Mouse (Mus musculus) intestine, embryonic 15.5 days (tissue): ENCODE measurements at regions not wholly inside any gene's neighbourhood (a gene's known extent, or its start where the extent isn't known, plus 50 kb on each side); places are given as distances from the start of the nearest gene placed in this dataset.
A peak's percentile ranks its signal among the peaks of the same experiment; 100 is the strongest.

ENCODE experiments used
- ATAC-seq: fragments of 200-750 bp; cut with Nextera tagmentation; 2 replicates; pipeline ENCODE4 v1.8.0; 2017; ENCODE audit warnings: moderate TSS enrichment, moderate library complexity
- H3K27ac ChIP-seq: fragments of 300-500 bp; sonication (generic); 2 replicates; pipeline ENCODE4 v1.5.1; 2015; ENCODE audit warnings: mild to moderate bottlenecking, inconsistent platforms
- H3K27me3 ChIP-seq: fragments of 300-500 bp; sonication (generic); replicated peaks from 2 replicates; pipeline ENCODE4 v1.6.1; 2015; ENCODE audit warnings: inconsistent platforms
- H3K36me3 ChIP-seq: fragments of 300-500 bp; sonication (generic); 2 replicates; pipeline ENCODE4 v1.6.1; 2015; ENCODE audit warnings: inconsistent platforms
- H3K4me1 ChIP-seq: fragments of 300-500 bp; sonication (generic); replicated peaks from 2 replicates; pipeline ENCODE4 v1.6.1; 2015; ENCODE audit warnings: inconsistent platforms
- H3K4me2 ChIP-seq: fragments of 300-500 bp; sonication (generic); replicated peaks from 2 replicates; pipeline ENCODE4 v1.6.1; 2015; ENCODE audit warnings: mild to moderate bottlenecking, inconsistent platforms
- H3K4me3 ChIP-seq: fragments of 300-500 bp; sonication (generic); replicated peaks from 2 replicates; pipeline ENCODE4 v1.5.1; 2015; ENCODE audit warnings: inconsistent platforms
- H3K9ac ChIP-seq: fragments of 300-500 bp; sonication (generic); 2 replicates; pipeline ENCODE4 v1.6.1; 2015; ENCODE audit warnings: inconsistent platforms
- H3K9me3 ChIP-seq: fragments of 300-500 bp; sonication (generic); 2 replicates; pipeline ENCODE4 v1.6.1; 2016; ENCODE audit warnings: inconsistent platforms
- WGBS: fragments of 180-500 bp; shearing (Covaris S2); methylation state at CpG from one replicate; pipeline ENCODE4 v1.1.7; 2015; 5-methylcytosine and 5-hydroxymethylcytosine counted together

DNA sequence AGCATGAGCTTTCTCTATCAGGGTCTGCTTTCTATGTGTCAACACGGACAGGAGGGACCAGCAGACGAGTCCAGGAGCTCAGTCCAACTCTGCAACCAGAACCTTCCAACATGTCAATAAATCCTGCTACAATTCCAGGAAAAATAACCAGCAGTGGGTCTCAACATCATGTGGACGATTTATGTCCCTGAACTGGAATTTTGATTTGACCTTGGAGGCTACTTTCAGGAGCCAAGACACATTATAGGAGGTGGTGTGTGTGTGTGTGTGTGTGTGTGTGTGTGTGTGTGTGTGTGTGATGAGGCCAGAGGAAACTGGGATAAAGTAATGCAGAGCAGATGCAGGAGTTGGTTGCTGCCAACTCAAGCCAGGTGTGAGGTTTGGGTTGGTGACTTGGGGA is 107.8 kb downstream of the Edn3 start:
- Histone ChIP-seq H3K4me2 (no peak overlapping the region), H3K27me3 (no peaks in the 10 kb centered on the region), H3K36me3 (no peaks in the 10 kb centered on the region), H3K4me1 (peaks cover 19% of the 10 kb centered on the region), H3K4me3 (no peak overlapping the region), H3K9ac (no peak overlapping the region), H3K27ac (no peak overlapping the region), H3K9me3 (no peaks in the 10 kb centered on the region)
- no peak for ATAC-seq
- WGBS, result 46% methylated on average over 3 of the region's 3 CpGs

DNA sequence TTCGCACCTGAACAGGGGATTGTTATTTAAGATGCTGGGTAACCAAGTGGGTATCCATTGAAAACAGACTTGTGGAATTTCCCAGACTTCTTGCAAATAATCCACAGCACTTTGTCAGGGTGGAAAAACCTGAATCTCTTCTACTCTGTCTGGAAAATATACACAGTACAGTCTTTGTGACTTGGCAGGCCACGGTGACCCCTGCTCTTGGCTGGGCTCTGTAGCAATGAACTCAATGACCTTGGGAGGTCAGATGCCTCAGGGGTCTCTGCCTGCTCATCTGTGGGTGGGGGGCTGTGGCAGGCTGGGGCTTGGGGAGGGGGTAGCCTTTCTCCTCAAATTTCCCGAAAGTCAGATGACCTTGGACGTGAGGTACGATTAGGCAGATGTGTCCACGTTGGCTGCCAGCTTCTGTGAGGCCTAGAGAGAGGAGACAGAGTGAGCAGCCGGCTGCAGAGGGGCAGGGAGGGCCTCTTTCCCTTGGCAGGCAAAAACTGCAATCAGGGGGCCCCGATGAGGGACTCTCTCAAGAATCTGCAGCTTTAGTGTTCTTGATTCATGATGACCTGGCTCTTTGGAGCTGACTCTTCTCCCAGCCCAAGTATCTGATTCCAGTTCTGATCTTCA is 108.4 kb downstream of the Edn3 start:
- Histone ChIP-seq H3K9me3 (no peaks in the 10 kb centered on the region), H3K36me3 (no peaks in the 10 kb centered on the region), H3K4me1 (peaks cover 19% of the 10 kb centered on the region), H3K27ac (0 out of 2 replicates have a peak overlapping the region, but pooled peaks have one; percentile 60), H3K4me2 (no peak overlapping the region), H3K9ac (no peak overlapping the region), H3K27me3 (no peaks in the 10 kb centered on the region), H3K4me3 (no peak overlapping the region)
- 34% methylated on average over 8 of the region's 8 CpGs for WGBS
- ATAC-seq, result peak; percentile 48; the same call in 1 of the 2 replicates

DNA sequence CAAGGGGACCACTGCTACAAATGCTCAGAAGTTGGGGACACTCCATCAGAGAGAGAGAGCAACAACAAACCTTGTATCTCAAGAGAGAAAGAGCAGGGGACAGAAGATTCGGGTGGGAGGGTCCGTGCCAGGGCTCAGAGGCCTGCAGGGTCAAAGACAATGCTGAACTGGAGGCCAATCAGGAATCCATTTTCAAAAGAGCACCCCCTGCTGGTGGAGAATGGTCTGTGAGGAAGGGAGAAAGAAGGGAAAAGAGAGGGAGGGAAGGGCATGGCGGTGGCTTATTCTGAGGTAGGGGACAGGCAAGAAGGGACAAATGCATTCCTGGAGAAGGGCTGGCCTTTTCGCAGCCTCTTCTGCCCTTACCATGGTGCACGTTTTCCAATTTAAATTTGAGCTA is 109.9 kb downstream of the Edn3 start:
- no peak overlapping the region for H3K4me3 ChIP-seq
- no peaks in the 10 kb centered on the region for H3K9me3 ChIP-seq
- WGBS, result 92% methylated on average over 5 of the region's 5 CpGs
- H3K9ac ChIP-seq, result no peak overlapping the region
- no peak overlapping the region for H3K27ac ChIP-seq
- H3K4me1 ChIP-seq, result peaks cover 15% of the 10 kb centered on the region
- no peaks in the 10 kb centered on the region for H3K36me3 ChIP-seq
- no peak for ATAC-seq
- no peaks in the 10 kb centered on the region for H3K27me3 ChIP-seq
- no peak overlapping the region for H3K4me2 ChIP-seq

DNA sequence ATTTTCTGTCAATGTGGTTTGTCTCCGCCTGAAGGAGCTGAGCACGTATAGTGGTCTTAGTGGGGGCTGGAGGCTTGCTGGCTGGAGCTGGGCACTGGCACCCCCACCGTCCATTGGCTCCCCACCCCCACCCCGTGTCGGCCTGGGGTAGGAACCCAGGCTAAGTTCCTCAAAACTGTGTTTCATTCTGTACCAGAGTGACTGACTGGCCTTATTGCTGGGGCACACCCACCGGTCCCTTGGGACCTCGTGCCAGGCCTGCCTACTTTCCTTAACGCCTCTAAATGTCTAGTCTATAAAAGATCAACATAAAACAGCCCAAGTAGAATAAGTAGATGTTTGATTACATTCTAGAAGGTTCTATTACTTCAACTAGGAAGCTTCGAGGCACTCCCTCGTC is 110.8 kb downstream of the Edn3 start:
- peak overlapping the region; percentile 56; the same call in 1 of the 2 replicates for H3K27ac ChIP-seq
- H3K4me1 ChIP-seq, result peaks cover 15% of the 10 kb centered on the region
- WGBS, result 51% methylated on average over 10 of the region's 10 CpGs
- no peak overlapping the region for H3K9ac ChIP-seq
- no peaks in the 10 kb centered on the region for H3K27me3 ChIP-seq
- no peak overlapping the region for H3K4me2 ChIP-seq
- H3K4me3 ChIP-seq, result no peak overlapping the region
- no peaks in the 10 kb centered on the region for H3K9me3 ChIP-seq
- ATAC-seq, result no peak
- H3K36me3 ChIP-seq, result no peaks in the 10 kb centered on the region

DNA sequence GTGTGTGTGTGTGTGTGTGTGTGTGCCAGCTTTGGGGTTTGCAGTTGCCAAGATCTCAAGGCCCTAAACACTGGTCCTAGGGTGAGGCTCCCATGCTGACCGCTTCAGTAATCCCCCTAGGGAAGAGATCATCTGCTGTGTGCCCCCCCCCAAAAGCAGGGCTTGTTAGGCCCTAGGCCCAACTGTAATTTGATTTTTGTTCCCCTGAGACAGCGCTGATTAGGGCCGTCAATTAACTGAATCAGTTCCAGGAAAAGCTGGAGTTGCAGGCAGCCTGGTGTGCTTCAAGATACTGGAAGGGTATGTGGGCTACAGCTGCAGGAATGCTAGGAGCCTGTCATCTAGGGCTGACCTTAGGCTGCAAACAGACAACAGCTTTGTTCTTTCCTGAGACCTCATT is 111.4 kb downstream of the Edn3 start:
- Histone ChIP-seq H3K4me1 (peaks cover 15% of the 10 kb centered on the region), H3K36me3 (no peaks in the 10 kb centered on the region), H3K9me3 (no peaks in the 10 kb centered on the region), H3K27ac (peak overlapping the region; percentile 58; the same call in 1 of the 2 replicates), H3K4me3 (no peak overlapping the region), H3K27me3 (no peaks in the 10 kb centered on the region), H3K9ac (no peak overlapping the region), H3K4me2 (no peak overlapping the region)
- 45% methylated on average over 3 of the region's 3 CpGs for WGBS
- peak; percentile 59 for ATAC-seq

DNA sequence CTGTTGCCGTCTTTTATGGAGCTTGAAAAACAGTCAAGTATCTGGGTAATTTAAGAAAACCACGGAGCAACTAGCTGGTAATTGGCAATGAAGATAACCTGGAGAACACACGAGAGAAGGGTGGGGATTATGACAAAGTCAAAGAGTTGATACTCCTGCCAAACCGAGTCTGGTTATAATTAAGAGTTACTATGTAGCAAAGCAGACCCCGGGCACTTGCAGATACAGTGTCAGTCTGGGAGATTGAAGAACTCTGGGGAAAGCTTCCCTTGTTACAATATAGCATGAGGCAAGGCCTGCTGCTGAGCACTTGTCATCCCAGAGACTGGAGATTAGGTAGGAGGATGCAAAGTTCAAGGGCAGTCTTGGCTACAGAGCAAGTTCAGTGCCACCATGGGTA is 116.5 kb downstream of the Edn3 start:
- 53% methylated on average over 5 of the region's 5 CpGs for WGBS
- no peak overlapping the region for H3K4me2 ChIP-seq
- no peak for ATAC-seq

DNA sequence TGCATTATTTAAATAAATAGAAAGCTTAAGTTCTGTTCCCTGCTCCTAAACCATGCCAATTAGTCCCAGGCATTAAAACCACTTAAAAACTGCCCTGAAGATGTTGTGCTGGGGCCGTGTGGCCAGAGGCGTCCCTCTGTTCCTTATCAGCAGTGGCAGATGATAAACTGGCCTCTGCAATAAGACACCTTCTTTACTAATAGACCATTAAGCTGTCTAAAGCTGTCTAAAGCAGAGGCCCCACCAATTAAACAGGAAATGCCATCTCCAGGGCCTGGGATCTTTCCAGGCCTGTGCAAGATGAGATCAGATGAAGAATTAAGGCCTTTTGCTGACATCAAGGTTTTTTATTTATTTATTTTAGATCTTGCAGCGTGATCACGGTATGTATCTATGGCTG is 118.6 kb downstream of the Edn3 start:
- Histone ChIP-seq H3K4me2 (no peak overlapping the region), H3K27ac (no peak overlapping the region), H3K4me1 (peaks cover 8% of the 10 kb centered on the region; the same call in 1 of the 2 replicates), H3K4me3 (no peak overlapping the region), H3K9ac (no peak overlapping the region), H3K27me3 (no peaks in the 10 kb centered on the region), H3K9me3 (no peaks in the 10 kb centered on the region), H3K36me3 (no peaks in the 10 kb centered on the region)
- peak; percentile 51; the same call in 1 of the 2 replicates for ATAC-seq
- WGBS, result 22% methylated on average over 4 of the region's 4 CpGs

More for the DNA sequence above, 116.5 kb downstream of the Edn3 start:
- no peaks in the 10 kb centered on the region for H3K36me3 ChIP-seq
- no peaks in the 10 kb centered on the region for H3K27me3 ChIP-seq
- H3K4me3 ChIP-seq, result no peak overlapping the region
- no peak overlapping the region for H3K27ac ChIP-seq
- peaks cover 8% of the 10 kb centered on the region for H3K4me1 ChIP-seq
- H3K9ac ChIP-seq, result no peak overlapping the region
- H3K9me3 ChIP-seq, result no peaks in the 10 kb centered on the region

DNA sequence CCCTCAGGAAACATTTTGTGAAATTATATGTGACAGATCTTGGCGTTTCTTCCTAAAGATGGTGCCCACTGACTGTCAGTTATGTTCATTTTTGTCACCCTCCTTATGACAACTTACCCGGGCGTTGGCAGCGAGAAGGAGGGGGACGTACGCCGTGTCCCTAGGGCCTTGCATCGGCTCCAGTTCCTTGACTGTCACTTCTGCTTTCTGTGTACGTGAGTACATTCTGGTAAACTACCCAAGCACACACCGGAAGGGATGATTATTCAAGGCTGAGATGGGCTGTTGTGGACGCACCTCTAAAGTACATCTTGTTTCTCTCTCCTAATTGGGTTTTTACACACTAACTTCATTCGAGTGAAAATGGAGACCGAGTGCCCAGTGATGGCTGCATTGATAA is 120.2 kb downstream of the Edn3 start:
- WGBS, result 78% methylated on average over 13 of the region's 13 CpGs
- Histone ChIP-seq H3K27ac (no peak overlapping the region), H3K9ac (no peak overlapping the region), H3K4me3 (no peak overlapping the region), H3K9me3 (no peaks in the 10 kb centered on the region), H3K4me1 (peaks cover 8% of the 10 kb centered on the region; the same call in 1 of the 2 replicates), H3K4me2 (no peak overlapping the region), H3K36me3 (no peaks in the 10 kb centered on the region), H3K27me3 (no peaks in the 10 kb centered on the region)
- no peak for ATAC-seq

DNA sequence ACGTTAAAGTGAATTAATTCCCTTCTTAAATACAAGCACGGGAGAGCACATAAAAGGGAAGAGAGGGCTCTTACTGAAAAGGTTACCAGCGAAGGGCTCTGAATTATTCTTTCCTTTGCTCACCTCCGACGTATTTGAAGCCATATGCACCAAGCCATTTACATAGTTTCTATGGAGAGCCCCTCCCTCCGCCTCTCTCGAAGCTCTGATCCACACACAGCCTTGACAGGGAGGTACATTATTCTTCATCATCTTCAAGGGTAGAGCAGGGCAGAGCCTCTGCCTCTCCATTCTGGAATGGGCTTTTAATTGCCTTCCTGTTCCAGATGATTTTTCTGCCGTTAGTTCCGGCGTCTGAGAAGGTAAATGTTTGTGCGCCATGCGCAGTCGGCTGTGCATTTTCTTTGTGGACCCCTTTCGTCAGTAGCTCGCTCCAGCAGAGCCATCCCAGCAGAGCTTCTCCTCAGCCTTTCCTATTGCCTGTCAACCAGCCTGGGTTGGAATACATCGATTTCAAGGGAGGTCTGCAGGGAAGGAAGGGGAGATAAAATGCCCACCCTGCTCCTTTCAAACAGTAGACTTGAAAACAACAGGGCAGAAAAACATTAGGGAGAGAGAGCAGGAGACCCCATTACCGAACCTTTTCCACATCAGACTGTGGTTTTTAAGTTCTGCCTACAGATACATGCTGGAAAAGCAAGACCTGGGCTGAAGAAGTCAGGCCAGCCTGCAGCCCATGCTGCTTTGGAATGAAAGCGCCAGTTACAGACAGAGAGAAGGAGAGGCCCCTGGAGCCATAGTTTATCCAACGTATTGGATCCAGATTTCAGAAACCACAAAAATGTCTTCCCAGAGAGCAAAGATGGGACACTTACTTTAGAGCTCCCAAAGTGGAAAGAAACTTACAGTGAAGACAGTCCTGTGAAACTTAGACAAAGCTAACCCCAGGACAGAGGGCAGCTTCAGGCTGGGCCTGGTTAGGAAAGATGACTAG is 124.1 kb downstream of the Edn3 start:
- H3K9me3 ChIP-seq, result no peaks in the 10 kb centered on the region
- H3K9ac ChIP-seq, result no peak overlapping the region
- WGBS, result 42% methylated on average over 19 of the region's 19 CpGs
- ATAC-seq, result no peak
- H3K27me3 ChIP-seq, result no peaks in the 10 kb centered on the region
- H3K4me3 ChIP-seq, result no peak overlapping the region
- H3K36me3 ChIP-seq, result no peaks in the 10 kb centered on the region
- no peak overlapping the region for H3K4me2 ChIP-seq
- H3K27ac ChIP-seq, result no peak overlapping the region
- no peaks in the 10 kb centered on the region for H3K4me1 ChIP-seq

DNA sequence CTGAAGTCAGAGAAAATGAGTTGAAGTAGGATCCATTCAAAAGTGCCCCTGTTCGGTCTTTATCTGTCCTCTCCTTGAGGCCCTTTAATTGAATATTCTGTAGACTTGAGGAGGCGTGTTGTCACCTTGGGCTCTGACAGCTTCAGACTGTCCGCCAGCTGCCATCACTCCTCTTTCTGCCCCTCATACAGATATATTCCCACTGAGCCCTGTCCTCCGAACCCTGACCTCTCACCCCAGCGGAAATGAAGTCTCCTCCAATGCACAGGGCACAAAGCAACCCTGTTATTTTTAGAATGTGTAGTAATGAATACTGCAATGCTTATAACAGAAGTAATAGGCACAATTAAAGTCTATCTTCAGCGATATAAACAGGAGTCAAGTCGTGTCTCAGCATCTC is 117.4 kb upstream of the Gm14444 start:
- Histone ChIP-seq H3K36me3 (no peaks in the 10 kb centered on the region), H3K4me3 (no peak overlapping the region), H3K4me1 (no peaks in the 10 kb centered on the region), H3K4me2 (no peak overlapping the region), H3K27me3 (no peaks in the 10 kb centered on the region), H3K9me3 (no peaks in the 10 kb centered on the region), H3K9ac (no peak overlapping the region), H3K27ac (no peak overlapping the region)
- no peak for ATAC-seq
- 79% methylated on average over 7 of the region's 7 CpGs for whole genome bisulfite sequencing

DNA sequence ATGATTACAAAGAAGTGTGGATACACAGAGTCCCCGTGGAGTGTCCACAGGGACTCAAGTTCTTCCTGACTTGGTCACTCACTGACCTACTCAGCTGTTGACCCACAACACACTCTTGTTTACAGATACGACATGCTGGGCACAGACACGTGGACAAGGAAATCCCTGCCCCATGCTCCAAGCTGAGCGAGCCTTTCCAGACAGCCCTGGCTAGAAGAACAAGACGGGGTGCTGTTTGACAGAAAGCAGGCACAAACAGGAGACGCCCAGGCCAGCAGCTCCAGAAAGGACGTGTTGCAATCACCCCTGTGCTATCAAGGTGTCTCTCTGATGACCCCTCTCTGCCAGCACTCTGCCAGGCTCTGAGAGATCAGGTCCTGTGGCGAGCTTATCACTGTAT is 112.6 kb upstream of the Gm14444 start:
- H3K9me3 ChIP-seq, result no peaks in the 10 kb centered on the region
- no peak overlapping the region for H3K9ac ChIP-seq
- H3K36me3 ChIP-seq, result no peaks in the 10 kb centered on the region
- no peak for ATAC-seq
- no peak overlapping the region for H3K4me2 ChIP-seq
- no peak overlapping the region for H3K27ac ChIP-seq
- no peaks in the 10 kb centered on the region for H3K4me1 ChIP-seq
- WGBS, result 40% methylated on average over 8 of the region's 8 CpGs
- H3K4me3 ChIP-seq, result no peak overlapping the region
- H3K27me3 ChIP-seq, result no peaks in the 10 kb centered on the region

DNA sequence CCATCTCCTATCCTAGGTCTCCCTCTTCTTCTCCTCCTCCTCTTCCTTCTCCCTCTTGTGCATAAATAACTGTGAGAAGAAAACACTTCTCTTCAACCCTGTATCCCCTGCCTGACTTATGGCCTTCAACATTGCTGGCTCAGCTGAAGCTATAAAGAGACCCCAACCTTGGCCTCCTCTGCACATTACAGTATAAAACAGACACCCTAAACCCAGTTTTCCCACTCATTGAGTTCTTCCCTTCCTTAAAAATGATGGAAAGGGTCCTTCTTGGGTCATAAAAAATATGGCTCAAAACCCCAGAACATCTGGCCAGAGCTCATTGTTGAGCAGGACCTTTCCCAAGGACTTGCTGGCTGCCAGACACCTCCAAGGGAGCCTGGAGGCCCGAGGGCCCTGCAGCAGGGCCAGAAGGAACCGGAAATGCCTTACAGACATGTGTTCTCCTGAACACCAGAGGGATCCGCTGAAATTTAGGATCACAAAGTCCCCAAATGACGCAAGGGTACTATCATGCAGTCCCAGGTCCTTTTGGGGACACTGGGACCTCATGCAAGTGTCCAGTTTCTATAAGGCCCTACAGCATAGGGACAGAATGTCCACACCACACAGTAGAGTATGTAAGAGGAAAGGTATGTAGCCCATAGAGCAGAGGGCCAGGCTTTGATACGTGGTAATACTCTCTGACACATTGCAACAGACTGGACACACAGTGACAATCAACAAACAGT is 109.9 kb upstream of the Gm14444 start:
- no peak overlapping the region for H3K4me2 ChIP-seq
- H3K9me3 ChIP-seq, result no peaks in the 10 kb centered on the region
- H3K27ac ChIP-seq, result peak overlapping the region; percentile 54; the same call in 1 of the 2 replicates
- H3K36me3 ChIP-seq, result no peaks in the 10 kb centered on the region
- H3K9ac ChIP-seq, result no peak overlapping the region
- no peaks in the 10 kb centered on the region for H3K27me3 ChIP-seq
- WGBS, result 63% methylated on average over 5 of the region's 5 CpGs
- ATAC-seq, result peak; percentile 35
- H3K4me1 ChIP-seq, result 0 out of 2 replicates have a peak, but pooled peaks cover 3% of the 10 kb centered on the region
- H3K4me3 ChIP-seq, result no peak overlapping the region
